Mouse (Mus musculus) midbrain, embryonic 12.5 days (tissue): Measurements from ENCODE around the gene Klc4. TPM values are rescaled to one million over a fixed set of nuclear protein-coding genes. Genes with fewer than 3 reads are reported as not detected.

Experiments used
- ATAC-seq: fragments of 200-750 bp; cut with Nextera tagmentation; 2 replicates; pipeline ENCODE4 v1.8.0; 2017; ENCODE audit warnings: low read depth, moderate TSS enrichment, moderate library complexity; ENCODE audit not compliant: low FRiP score
- H3K27ac ChIP-seq: fragments of 300-500 bp; sonication (generic); replicated peaks from 2 replicates; pipeline ENCODE4 v1.5.1; 2016; ENCODE audit warnings: mild to moderate bottlenecking
- H3K27me3 ChIP-seq: fragments of 300-500 bp; sonication (generic); 2 replicates; pipeline ENCODE4 v1.6.1; 2016; ENCODE audit warnings: mild to moderate bottlenecking
- H3K36me3 ChIP-seq: fragments of 300-500 bp; sonication (generic); 2 replicates; pipeline ENCODE4 v1.6.1; 2016
- H3K4me1 ChIP-seq: fragments of 300-500 bp; sonication (generic); 2 replicates; pipeline ENCODE4 v1.6.1; 2016
- H3K4me2 ChIP-seq: fragments of 300-500 bp; sonication (generic); replicated peaks from 2 replicates; pipeline ENCODE4 v1.6.1; 2016; ENCODE audit warnings: mild to moderate bottlenecking, moderate library complexity
- H3K4me3 ChIP-seq: fragments of 300-500 bp; sonication (generic); 2 replicates; pipeline ENCODE4 v1.5.1; 2016; ENCODE audit warnings: mild to moderate bottlenecking
- H3K9ac ChIP-seq: fragments of 300-500 bp; sonication (generic); replicated peaks from 2 replicates; pipeline ENCODE4 v1.6.1; 2016; ENCODE audit warnings: mild to moderate bottlenecking, moderate library complexity
- H3K9me3 ChIP-seq: fragments of 300-500 bp; sonication (generic); 2 replicates; pipeline ENCODE4 v1.6.1; 2016; ENCODE audit warnings: mild to moderate bottlenecking
- WGBS: fragments of 180-500 bp; shearing (Covaris S2); methylation state at CpG from one replicate; pipeline ENCODE4 v1.1.7; 2016; 5-methylcytosine and 5-hydroxymethylcytosine counted together
- polyA plus RNA-seq: library from polyadenylated mRNA; unstranded; fragments of >200 nt; fragmentation: Nextera tagmentation; extraction: Ambion mirVana; gene quantifications from 2 replicates; pipeline ENCODE4 v1.2.1, GENCODE M21; 2016

The Klc4 gene
- polyA plus RNA-seq, 1 experiment from 2014 or later, result 43.6 TPM

GRCm38 (mm10) chr17:46678416-46678815 lies 32.6 kb upstream of the Klc4 start, which contains the start of gene Mea1:
Mea1 (plus strand) TSS chr17:46678793.
- peaks cover 46% of the 10 kb centered on the region for H3K4me1 ChIP-seq
- H3K27me3 ChIP-seq, result no peaks in the 10 kb centered on the region
- peak within 1 kb of the TSS; percentile 67 for H3K9ac ChIP-seq
- no peak within 1 kb of the TSS for H3K27ac ChIP-seq
- H3K4me3 ChIP-seq, result peak within 1 kb of the TSS; percentile 72
- no peak for ATAC-seq
- peaks cover 47% of the 10 kb centered on the region for H3K36me3 ChIP-seq
- 95% methylated on average over 8 of the region's 9 CpGs for WGBS
- peak within 1 kb of the TSS; percentile 95 for H3K4me2 ChIP-seq
- no peaks in the 10 kb centered on the region for H3K9me3 ChIP-seq

- peaks cover 39% of the 10 kb centered on the region for H3K4me1 ChIP-seq
- peak overlapping the region; percentile 54 for H3K27ac ChIP-seq
- H3K27me3 ChIP-seq, result no peaks in the 10 kb centered on the region
- ATAC-seq, result peak; percentile 27
- H3K9ac ChIP-seq, result peak overlapping the region; percentile 61
- WGBS, result 18% methylated on average over 14 of the region's 15 CpGs
- H3K9me3 ChIP-seq, result no peaks in the 10 kb centered on the region
- peaks cover 60% of the 10 kb centered on the region for H3K36me3 ChIP-seq
- peak overlapping the region; percentile 84 for H3K4me2 ChIP-seq
- H3K4me3 ChIP-seq, result peak overlapping the region; percentile 76
These were observed 28.9 kb upstream of the Klc4 start for GRCm38 (mm10) chr17:46674530-46675283.

- Histone ChIP-seq H3K9ac (peak within 1 kb of the TSS; percentile 69), H3K4me3 (peak within 1 kb of the TSS; percentile 76), H3K36me3 (peaks cover 68% of the 10 kb centered on the region), H3K27ac (peak within 1 kb of the TSS; percentile 54), H3K9me3 (no peaks in the 10 kb centered on the region), H3K27me3 (no peaks in the 10 kb centered on the region), H3K4me2 (peak within 1 kb of the TSS; percentile 84), H3K4me1 (peaks cover 32% of the 10 kb centered on the region)
- ATAC-seq, result peak; percentile 90
- WGBS, result under 1% methylated on average over 43 of the region's 43 CpGs
These were observed 28.2 kb upstream of the Klc4 start, which contains the start of gene Rrp36 for GRCm38 (mm10) chr17:46673850-46674529. Rrp36 (minus strand) TSS chr17:46674352.

- Histone ChIP-seq H3K4me2 (no peak overlapping the region), H3K36me3 (peaks cover 62% of the 10 kb centered on the region), H3K9ac (no peak overlapping the region), H3K4me3 (no peak overlapping the region), H3K4me1 (peaks cover 17% of the 10 kb centered on the region), H3K27ac (no peak overlapping the region), H3K27me3 (no peaks in the 10 kb centered on the region), H3K9me3 (no peaks in the 10 kb centered on the region)
- WGBS, result 91% methylated on average over 10 of the region's 10 CpGs
- ATAC-seq, result no peak
These were observed 24.1 kb upstream of the Klc4 start for GRCm38 (mm10) chr17:46669911-46670310.

GRCm38 (mm10) chr17:46667712-46668111 lies 21.9 kb upstream of the Klc4 start:
- no peaks in the 10 kb centered on the region for H3K9me3 ChIP-seq
- no peak overlapping the region for H3K4me2 ChIP-seq
- H3K36me3 ChIP-seq, result peaks cover 77% of the 10 kb centered on the region
- H3K27me3 ChIP-seq, result no peaks in the 10 kb centered on the region
- ATAC-seq, result no peak
- H3K4me3 ChIP-seq, result no peak overlapping the region
- H3K27ac ChIP-seq, result no peak overlapping the region
- no peaks in the 10 kb centered on the region for H3K4me1 ChIP-seq
- 96% methylated on average over 16 of the region's 16 CpGs for WGBS
- H3K9ac ChIP-seq, result no peak overlapping the region

GRCm38 (mm10) chr17:46662730-46663129 lies 16.9 kb upstream of the Klc4 start:
- H3K4me3 ChIP-seq, result no peak overlapping the region
- no peaks in the 10 kb centered on the region for H3K27me3 ChIP-seq
- H3K9me3 ChIP-seq, result no peaks in the 10 kb centered on the region
- no peak overlapping the region for H3K9ac ChIP-seq
- H3K4me2 ChIP-seq, result no peak overlapping the region
- ATAC-seq, result no peak
- no peaks in the 10 kb centered on the region for H3K4me1 ChIP-seq
- 92% methylated on average over 5 of the region's 5 CpGs for WGBS
- peaks cover 91% of the 10 kb centered on the region for H3K36me3 ChIP-seq
- H3K27ac ChIP-seq, result no peak overlapping the region

- H3K27me3 ChIP-seq, result no peaks in the 10 kb centered on the region
- no peaks in the 10 kb centered on the region for H3K9me3 ChIP-seq
- no peak overlapping the region for H3K4me3 ChIP-seq
- no peak overlapping the region for H3K4me2 ChIP-seq
- no peaks in the 10 kb centered on the region for H3K4me1 ChIP-seq
- no peak for ATAC-seq
- 90% methylated on average over 12 of the region's 12 CpGs for WGBS
- H3K9ac ChIP-seq, result no peak overlapping the region
- H3K27ac ChIP-seq, result no peak overlapping the region
- peaks cover 94% of the 10 kb centered on the region for H3K36me3 ChIP-seq
These were observed 16.2 kb upstream of the Klc4 start for GRCm38 (mm10) chr17:46661981-46662380.

GRCm38 (mm10) chr17:46661351-46661750 lies 15.5 kb upstream of the Klc4 start:
- 96% methylated on average over 9 of the region's 9 CpGs for WGBS
- Histone ChIP-seq H3K4me1 (no peaks in the 10 kb centered on the region), H3K4me2 (no peak overlapping the region)

GRCm38 (mm10) chr17:46656054-46656453 lies 10.2 kb upstream of the Klc4 start:
- H3K4me1 ChIP-seq, result peaks cover 15% of the 10 kb centered on the region
- no peak for ATAC-seq
- no peaks in the 10 kb centered on the region for H3K9me3 ChIP-seq
- no peak overlapping the region for H3K4me2 ChIP-seq
- WGBS, result 84% methylated on average over 6 of the region's 6 CpGs
- H3K4me3 ChIP-seq, result no peak overlapping the region
- H3K9ac ChIP-seq, result no peak overlapping the region
- no peak overlapping the region for H3K27ac ChIP-seq
- peaks cover 83% of the 10 kb centered on the region for H3K36me3 ChIP-seq
- H3K27me3 ChIP-seq, result no peaks in the 10 kb centered on the region

More at GRCm38 (mm10) chr17:46661351-46661750, 15.5 kb upstream of the Klc4 start:
- peaks cover 94% of the 10 kb centered on the region for H3K36me3 ChIP-seq
- H3K9me3 ChIP-seq, result no peaks in the 10 kb centered on the region
- H3K9ac ChIP-seq, result no peak overlapping the region
- no peak overlapping the region for H3K27ac ChIP-seq
- no peak overlapping the region for H3K4me3 ChIP-seq
- ATAC-seq, result no peak
- H3K27me3 ChIP-seq, result no peaks in the 10 kb centered on the region

GRCm38 (mm10) chr17:46651755-46652547 lies 6.1 kb upstream of the Klc4 start:
- 80% methylated on average over 20 of the region's 20 CpGs for WGBS
- H3K4me1 ChIP-seq, result peaks cover 32% of the 10 kb centered on the region
- H3K4me2 ChIP-seq, result peak overlapping the region; percentile 86
- no peaks in the 10 kb centered on the region for H3K27me3 ChIP-seq
- no peak for ATAC-seq
- H3K4me3 ChIP-seq, result peak overlapping the region; percentile 69
- no peak overlapping the region for H3K27ac ChIP-seq
- no peaks in the 10 kb centered on the region for H3K9me3 ChIP-seq
- H3K9ac ChIP-seq, result peak overlapping the region; percentile 91
- peaks cover 51% of the 10 kb centered on the region for H3K36me3 ChIP-seq

- H3K9me3 ChIP-seq, result no peaks in the 10 kb centered on the region
- no peaks in the 10 kb centered on the region for H3K27me3 ChIP-seq
- H3K4me3 ChIP-seq, result peak overlapping the region; percentile 69
- no peak for ATAC-seq
- peaks cover 45% of the 10 kb centered on the region for H3K36me3 ChIP-seq
- peaks cover 37% of the 10 kb centered on the region for H3K4me1 ChIP-seq
- H3K27ac ChIP-seq, result peak overlapping the region; percentile 90; the same call in 1 of the 2 replicates
- H3K9ac ChIP-seq, result peak overlapping the region; percentile 91
- H3K4me2 ChIP-seq, result peak overlapping the region; percentile 86
- WGBS, result 83% methylated on average over 17 of the region's 17 CpGs
These were observed 5.5 kb upstream of the Klc4 start for GRCm38 (mm10) chr17:46651292-46651691.
